Mouse (Mus musculus) CH12F3 (cell line): ENCODE measurements around the gene Tssc4.

ENCODE experiments used
- in situ Hi-C: fragments of 300-500 bp; cut with MboI; formaldehyde crosslinking; loops from 2 replicates; pipeline ENCODE4 v1.14.3; 2020; ENCODE audit warnings: low sequenced_read_pairs

Gene Tssc4

GRCm38 (mm10) chr7:143044049-143044825 is 24.8 kb upstream of the Tssc4 start:
- in situ Hi-C loops: no loop called here

GRCm38 (mm10) chr7:143044826-143045206 is 24.2 kb upstream of the Tssc4 start:
- in situ Hi-C loops: no loop called here

GRCm38 (mm10) chr7:143046358-143046757 is 22.7 kb upstream of the Tssc4 start:
- in situ Hi-C loops: no loop called here

- in situ Hi-C loops: no loop called here
Observed at GRCm38 (mm10) chr7:143049331-143049730, 19.7 kb upstream of the Tssc4 start.

- in situ Hi-C loops: no loop called here
Observed at GRCm38 (mm10) chr7:143049841-143050816, 18.9 kb upstream of the Tssc4 start.

GRCm38 (mm10) chr7:143051316-143051715 is 17.7 kb upstream of the Tssc4 start:
- in situ Hi-C loops: no loop called here

GRCm38 (mm10) chr7:143052626-143053007 is 16.4 kb upstream of the Tssc4 start, which contains the start of gene Cd81:
Gene Cd81 (plus strand): TSS chr7:143052739.
- in situ Hi-C loops: no loop called here

GRCm38 (mm10) chr7:143053008-143053899 is 15.8 kb upstream of the Tssc4 start:
- in situ Hi-C loops: no loop called here

GRCm38 (mm10) chr7:143053961-143054611 is 15.0 kb upstream of the Tssc4 start:
- in situ Hi-C loops: no loop called here

GRCm38 (mm10) chr7:143054612-143054965 is 14.5 kb upstream of the Tssc4 start:
- in situ Hi-C loops: no loop called here

GRCm38 (mm10) chr7:143055001-143055400 is 14.0 kb upstream of the Tssc4 start:
- in situ Hi-C loops: no loop called here

GRCm38 (mm10) chr7:143055499-143056186 is 13.4 kb upstream of the Tssc4 start:
- in situ Hi-C loops: no loop called here

GRCm38 (mm10) chr7:143057023-143057422 is 12.0 kb upstream of the Tssc4 start:
- in situ Hi-C loops: no loop called here

- in situ Hi-C loops: no loop called here
Observed at GRCm38 (mm10) chr7:143057667-143058220, 11.3 kb upstream of the Tssc4 start.

GRCm38 (mm10) chr7:143058221-143058697 is 10.8 kb upstream of the Tssc4 start:
- in situ Hi-C loops: no loop called here

GRCm38 (mm10) chr7:143059202-143059870 is 9.7 kb upstream of the Tssc4 start:
- in situ Hi-C loops: no loop called here

- in situ Hi-C loops: no loop called here
Observed at GRCm38 (mm10) chr7:143062704-143063103, 6.3 kb upstream of the Tssc4 start.

GRCm38 (mm10) chr7:143064226-143064625 is 4.8 kb upstream of the Tssc4 start:
- in situ Hi-C loops: no loop called here

- in situ Hi-C loops: loop anchor here (5.0 kb wide), 1 partner anchor 58 kb away; the partner anchor contains the start of gene Tspan32
Observed at GRCm38 (mm10) chr7:143065692-143066091, 3.4 kb upstream of the Tssc4 start.
